Mouse (Mus musculus): Measurements from ENCODE around the gene Mepce.

DNA sequence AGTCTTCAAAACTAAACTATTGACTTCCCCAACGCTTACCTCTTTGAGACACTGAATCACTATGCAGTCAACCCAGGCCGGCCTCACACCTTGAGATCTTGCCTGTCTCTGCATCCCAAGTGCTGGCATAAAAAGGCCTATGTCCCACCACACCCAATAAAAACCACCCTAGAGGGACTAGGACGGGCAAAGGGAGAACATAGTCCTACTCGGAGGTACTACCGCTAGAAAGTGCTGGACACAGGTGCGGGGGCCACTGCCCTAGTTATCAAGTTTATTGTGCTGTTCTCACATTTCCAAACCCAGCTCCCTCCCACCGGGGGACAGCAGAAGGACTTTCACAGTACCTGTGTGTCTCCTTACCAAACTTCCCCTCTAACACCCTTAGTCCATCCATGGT, 5.8 kb downstream of the Mepce start:
- no peak for TF ChIP-seq CTCF (IDR thresholded peaks at IDR 0.05; ENCODE audit: low read depth)
- TF ChIP-seq EP300 (optimal IDR thresholded peaks at IDR 0.05), result no peak
